Mouse (Mus musculus) heart, postnatal 0 days (tissue): ENCODE measurements around the gene Klhl9. TPM values are rescaled to one million over a fixed set of nuclear protein-coding genes. Genes with fewer than 3 reads are reported as not detected.

Experiments
- ATAC-seq: fragments of 200-750 bp; cut with Nextera tagmentation; 2 replicates; pipeline ENCODE4 v1.8.0; 2017; ENCODE audit warnings: low read depth, moderate number of reproducible peaks, moderate library complexity; ENCODE audit not compliant: insufficient read depth
- DNase-seq: peaks from one replicate; pipeline ENCODE4 v3.0.0-alpha.2; 2016; ENCODE audit warnings: low spot score
- H3K27ac ChIP-seq: fragments of 300-500 bp; sonication (generic); 2 replicates; pipeline ENCODE4 v1.5.1; 2014; ENCODE audit warnings: low read depth, mild to moderate bottlenecking
- H3K27me3 ChIP-seq: fragments of 300-500 bp; sonication (generic); 2 replicates; pipeline ENCODE4 v1.6.1; 2014; ENCODE audit warnings: low read length, mixed read lengths; ENCODE audit not compliant: control insufficient read depth, insufficient read depth
- H3K36me3 ChIP-seq: fragments of 300-500 bp; sonication (generic); replicated peaks from 2 replicates; pipeline ENCODE4 v1.6.1; 2014; ENCODE audit warnings: low read length, mixed read lengths; ENCODE audit not compliant: control insufficient read depth, insufficient read depth
- H3K4me1 ChIP-seq: fragments of 300-500 bp; sonication (generic); 2 replicates; pipeline ENCODE4 v1.6.1; 2014; ENCODE audit warnings: antibody characterized with exemption; ENCODE audit not compliant: control insufficient read depth, insufficient read depth
- H3K4me2 ChIP-seq: fragments of 300-500 bp; sonication (generic); 2 replicates; pipeline ENCODE4 v1.6.1; 2014; ENCODE audit warnings: low read depth, mild to moderate bottlenecking, low read length, moderate library complexity
- H3K4me3 ChIP-seq: fragments of 300-500 bp; sonication (generic); 2 replicates; pipeline ENCODE4 v1.5.1; 2014; ENCODE audit warnings: low read depth, low read length
- H3K9ac ChIP-seq: fragments of 300-500 bp; sonication (generic); replicated peaks from 2 replicates; pipeline ENCODE4 v1.6.1; 2014; ENCODE audit warnings: low read depth, low read length, mixed read lengths
- H3K9me3 ChIP-seq: fragments of 300-500 bp; sonication (generic); replicated peaks from 2 replicates; pipeline ENCODE4 v1.6.1; 2016; ENCODE audit warnings: low read length; ENCODE audit not compliant: control insufficient read depth
- CTCF ChIP-seq: IDR thresholded peaks from 2 replicates; pipeline ENCODE4 v1.5.1; 2016; ENCODE audit warnings: antibody characterized with exemption, control low read depth, low read depth
- EP300 ChIP-seq: IDR thresholded peaks from 2 replicates; pipeline ENCODE4 v1.6.1; 2016; ENCODE audit warnings: antibody characterized with exemption, low read depth
- WGBS: fragments of 180-500 bp; shearing (Covaris S2); extraction: QIAGEN DNeasy Blood & Tissue Kit; methylation state at CpG from one replicate; pipeline ENCODE4 v1.1.7; 2014; 5-methylcytosine and 5-hydroxymethylcytosine counted together
- polyA plus RNA-seq: library from polyadenylated mRNA; unstranded; fragments of >200 nt; fragmentation: Nextera tagmentation; extraction: Ambion mirVana; gene quantifications from 2 replicates; pipeline ENCODE4 v1.2.1, GENCODE M21; 2015
- total RNA-seq: library from RNA; depleted of rRNA; stranded (reverse); fragments of >200 nt; gene quantifications from 2 replicates; pipeline ENCODE4 v1.2.3, GENCODE M21; 2014; ENCODE audit warnings: low replicate concordance; rRNA removed

The Klhl9 gene
- total and polyA plus RNA-seq, 2 experiments from 2014 or later: 65.9 to 115 TPM

- Histone ChIP-seq H3K4me2 (no peak overlapping the region), H3K9me3 (no peaks in the 10 kb centered on the region), H3K4me3 (no peak overlapping the region), H3K27me3 (no peaks in the 10 kb centered on the region), H3K9ac (no peak overlapping the region), H3K4me1 (no peaks in the 10 kb centered on the region), H3K36me3 (no peaks in the 10 kb centered on the region), H3K27ac (no peak overlapping the region)
- TF ChIP-seq EP300 (no peak), CTCF (no peak)
- DNase-seq (no peak), ATAC-seq (no peak)
- WGBS: 51% methylated on average over 1 of the region's 1 CpGs
Measured at GRCm38 (mm10) chr4:88692537-88692936, 29.7 kb downstream of the Klhl9 start.

- 57% methylated on average over 2 of the region's 2 CpGs for WGBS
Measured at GRCm38 (mm10) chr4:88691259-88691658, 31.0 kb downstream of the Klhl9 start, which contains the start of gene Ifnab. Gene Ifnab (minus strand): TSS chr4:88691359.

GRCm38 (mm10) chr4:88683812-88684211 lies 38.5 kb downstream of the Klhl9 start, which contains the start of gene Ifna2:
Gene Ifna2 (minus strand): TSS chr4:88683912.
- H3K9ac ChIP-seq: no peak within 1 kb of the TSS
- no peaks in the 10 kb centered on the region for H3K4me1 ChIP-seq
- H3K9me3 ChIP-seq: no peaks in the 10 kb centered on the region
- no peaks in the 10 kb centered on the region for H3K27me3 ChIP-seq
- TF ChIP-seq EP300 (no peak), CTCF (no peak)
- H3K27ac ChIP-seq: no peak within 1 kb of the TSS
- no peak within 1 kb of the TSS for H3K4me2 ChIP-seq
- 76% methylated on average over 1 of the region's 1 CpGs for whole genome bisulfite sequencing
- DNase-seq: no peak
- no peak for ATAC-seq
- H3K4me3 ChIP-seq: no peak within 1 kb of the TSS
- H3K36me3 ChIP-seq: no peaks in the 10 kb centered on the region

More at GRCm38 (mm10) chr4:88691259-88691658, 31.0 kb downstream of the Klhl9 start, which contains the start of gene Ifnab:
- Histone ChIP-seq H3K4me1 (no peaks in the 10 kb centered on the region), H3K36me3 (no peaks in the 10 kb centered on the region), H3K9ac (no peak within 1 kb of the TSS), H3K9me3 (no peaks in the 10 kb centered on the region), H3K4me2 (no peak within 1 kb of the TSS), H3K27me3 (no peaks in the 10 kb centered on the region), H3K4me3 (no peak within 1 kb of the TSS), H3K27ac (no peak within 1 kb of the TSS)
- ATAC-seq (no peak), DNase-seq (no peak)
- TF ChIP-seq EP300 (no peak), CTCF (no peak)

GRCm38 (mm10) chr4:88681353-88681752 lies 40.9 kb downstream of the Klhl9 start:
- 27% methylated on average over 3 of the region's 3 CpGs for WGBS
- ATAC-seq (no peak), DNase-seq (no peak)
- H3K9ac ChIP-seq: no peak overlapping the region
- H3K9me3 ChIP-seq: no peaks in the 10 kb centered on the region
- no peaks in the 10 kb centered on the region for H3K36me3 ChIP-seq
- no peak overlapping the region for H3K27ac ChIP-seq
- no peak overlapping the region for H3K4me3 ChIP-seq
- H3K27me3 ChIP-seq: no peaks in the 10 kb centered on the region
- TF ChIP-seq EP300 (no peak), CTCF (no peak)
- no peak overlapping the region for H3K4me2 ChIP-seq
- H3K4me1 ChIP-seq: no peaks in the 10 kb centered on the region

GRCm38 (mm10) chr4:88680362-88680761 lies 41.9 kb downstream of the Klhl9 start:
- H3K9ac ChIP-seq: no peak overlapping the region
- H3K4me2 ChIP-seq: no peak overlapping the region
- H3K4me3 ChIP-seq: no peak overlapping the region
- H3K4me1 ChIP-seq: no peaks in the 10 kb centered on the region
- TF ChIP-seq CTCF (peak; percentile 40), EP300 (no peak)
- no peaks in the 10 kb centered on the region for H3K36me3 ChIP-seq
- no peak overlapping the region for H3K27ac ChIP-seq
- no peaks in the 10 kb centered on the region for H3K27me3 ChIP-seq
- DNase-seq (peak; percentile 15), ATAC-seq (no peak)
- H3K9me3 ChIP-seq: no peaks in the 10 kb centered on the region
- 32% methylated on average over 8 of the region's 8 CpGs for WGBS

GRCm38 (mm10) chr4:88676824-88677223 lies 45.4 kb downstream of the Klhl9 start, which contains the start of gene Ifna16:
Gene Ifna16 (minus strand): TSS chr4:88676924.
- TF ChIP-seq CTCF (no peak), EP300 (no peak)
- no peaks in the 10 kb centered on the region for H3K4me1 ChIP-seq

More at GRCm38 (mm10) chr4:88676824-88677223, 45.4 kb downstream of the Klhl9 start, which contains the start of gene Ifna16:
- no peaks in the 10 kb centered on the region for H3K36me3 ChIP-seq
- H3K4me3 ChIP-seq: no peak within 1 kb of the TSS
- DNase-seq: no peak
- H3K27me3 ChIP-seq: no peaks in the 10 kb centered on the region
- H3K9me3 ChIP-seq: no peaks in the 10 kb centered on the region
- H3K4me2 ChIP-seq: no peak within 1 kb of the TSS
- no peak for ATAC-seq
- no peak within 1 kb of the TSS for H3K9ac ChIP-seq
- no peak within 1 kb of the TSS for H3K27ac ChIP-seq
- 78% methylated on average over 1 of the region's 1 CpGs for WGBS

Other genes starting within 250 kb of the Klhl9 start
Only the 30 nearest of the 32 such genes appear.
- gene Ifna14, start 150.7 kb downstream of the Klhl9 start, total RNA-seq: not detected in 2 replicates
- gene Ifna14, start 150.7 kb downstream of the Klhl9 start, polyA plus RNA-seq: not detected in 2 replicates
- gene Ifna9, start 130.1 kb downstream of the Klhl9 start, total RNA-seq: not detected in 2 replicates
- not detected in 2 replicates for gene Ifna9, start 130.1 kb downstream of the Klhl9 start, polyA plus RNA-seq
- gene Ifna12, start 119.1 kb downstream of the Klhl9 start, total RNA-seq: not detected in 2 replicates
- gene Ifna12, start 119.1 kb downstream of the Klhl9 start, polyA plus RNA-seq: not detected in 2 replicates
- not detected in 2 replicates for gene C87499, start 88.1 kb downstream of the Klhl9 start, total RNA-seq
- not detected in 2 replicates for gene C87499, start 88.1 kb downstream of the Klhl9 start, polyA plus RNA-seq
- gene Ifna13, start 78.0 kb downstream of the Klhl9 start, total RNA-seq: not detected in 2 replicates
- gene Ifna13, start 78.0 kb downstream of the Klhl9 start, polyA plus RNA-seq: not detected in 2 replicates
- gene Ifna16, start 45.5 kb downstream of the Klhl9 start, total RNA-seq: not detected in 2 replicates
- not detected in 2 replicates for gene Ifna16, start 45.5 kb downstream of the Klhl9 start, polyA plus RNA-seq
- not detected in 2 replicates for gene Ifna2, start 38.6 kb downstream of the Klhl9 start, total RNA-seq
- gene Ifna2, start 38.6 kb downstream of the Klhl9 start, polyA plus RNA-seq: not detected in 2 replicates
- not detected in 2 replicates for gene Ifnab, start 31.1 kb downstream of the Klhl9 start, total RNA-seq
- not detected in 2 replicates for gene Ifnab, start 31.1 kb downstream of the Klhl9 start, polyA plus RNA-seq
- 0.69 and 0.81 TPM in 2 replicates for gene Gm26566, start 660 bp downstream of the Klhl9 start, total RNA-seq
- gene Gm26566, start 660 bp downstream of the Klhl9 start, polyA plus RNA-seq: 0.52 and 0.66 TPM in 2 replicates
- not detected in 2 replicates for gene Gm13271, start 32.4 kb upstream of the Klhl9 start, total RNA-seq
- not detected in 2 replicates for gene Gm13271, start 32.4 kb upstream of the Klhl9 start, polyA plus RNA-seq
- gene Gm13283, start 37.7 kb upstream of the Klhl9 start, total RNA-seq: not detected in 2 replicates
- gene Gm13283, start 37.7 kb upstream of the Klhl9 start, polyA plus RNA-seq: 0.25 and 0.46 TPM in 2 replicates
- not detected in 2 replicates for gene Gm13290, start 51.4 kb upstream of the Klhl9 start, total RNA-seq
- gene Gm13290, start 51.4 kb upstream of the Klhl9 start, polyA plus RNA-seq: 0.20 TPM in 1 of 2 replicates, not detected in the other
- gene Gm13289, start 54.5 kb upstream of the Klhl9 start, total RNA-seq: not detected in 2 replicates
- not detected in 2 replicates for gene Gm13289, start 54.5 kb upstream of the Klhl9 start, polyA plus RNA-seq
- gene Gm13272, start 57.4 kb upstream of the Klhl9 start, total RNA-seq: not detected in 2 replicates
- gene Gm13272, start 57.4 kb upstream of the Klhl9 start, polyA plus RNA-seq: not detected in 2 replicates
- not detected in 2 replicates for gene Ifnz, start 59.7 kb upstream of the Klhl9 start, total RNA-seq
- 0.22 and 0.41 TPM in 2 replicates for gene Ifnz, start 59.7 kb upstream of the Klhl9 start, polyA plus RNA-seq
- not detected in 2 replicates for gene Gm13276, start 63.2 kb upstream of the Klhl9 start, total RNA-seq
- not detected in 2 replicates for gene Gm13276, start 63.2 kb upstream of the Klhl9 start, polyA plus RNA-seq
- gene Gm13277, start 66.2 kb upstream of the Klhl9 start, total RNA-seq: not detected in 2 replicates
- gene Gm13277, start 66.2 kb upstream of the Klhl9 start, polyA plus RNA-seq: not detected in 2 replicates
- not detected in 2 replicates for gene Gm13278, start 69.1 kb upstream of the Klhl9 start, total RNA-seq
- not detected in 2 replicates for gene Gm13278, start 69.1 kb upstream of the Klhl9 start, polyA plus RNA-seq
- gene Gm13275, start 72.0 kb upstream of the Klhl9 start, total RNA-seq: not detected in 2 replicates
- not detected in 2 replicates for gene Gm13275, start 72.0 kb upstream of the Klhl9 start, polyA plus RNA-seq
- gene Gm13279, start 74.9 kb upstream of the Klhl9 start, total RNA-seq: not detected in 2 replicates
- not detected in 2 replicates for gene Gm13279, start 74.9 kb upstream of the Klhl9 start, polyA plus RNA-seq
- 0.50 and 0.66 TPM in 2 replicates for gene Gm13285, start 77.2 kb upstream of the Klhl9 start, total RNA-seq
- gene Gm13285, start 77.2 kb upstream of the Klhl9 start, polyA plus RNA-seq: 0.78 and 0.85 TPM in 2 replicates
- gene Gm13287, start 80.8 kb upstream of the Klhl9 start, total RNA-seq: not detected in 2 replicates
- not detected in 2 replicates for gene Gm13287, start 80.8 kb upstream of the Klhl9 start, polyA plus RNA-seq
- not detected in 2 replicates for gene Gm13288, start 83.1 kb upstream of the Klhl9 start, total RNA-seq
- not detected in 2 replicates for gene Gm13288, start 83.1 kb upstream of the Klhl9 start, polyA plus RNA-seq
- gene Ifna7, start 93.8 kb upstream of the Klhl9 start, total RNA-seq: not detected in 2 replicates
- gene Ifna7, start 93.8 kb upstream of the Klhl9 start, polyA plus RNA-seq: not detected in 2 replicates
- gene Ifna11, start 97.5 kb upstream of the Klhl9 start, total RNA-seq: not detected in 2 replicates
- gene Ifna11, start 97.5 kb upstream of the Klhl9 start, polyA plus RNA-seq: not detected in 2 replicates
- gene Ifna6, start 105.0 kb upstream of the Klhl9 start, total RNA-seq: not detected in 2 replicates
- not detected in 2 replicates for gene Ifna6, start 105.0 kb upstream of the Klhl9 start, polyA plus RNA-seq
- not detected in 2 replicates for gene Ifna5, start 113.1 kb upstream of the Klhl9 start, total RNA-seq
- gene Ifna5, start 113.1 kb upstream of the Klhl9 start, polyA plus RNA-seq: not detected in 2 replicates
- gene Ifna4, start 119.4 kb upstream of the Klhl9 start, total RNA-seq: not detected in 2 replicates
- not detected in 2 replicates for gene Ifna4, start 119.4 kb upstream of the Klhl9 start, polyA plus RNA-seq
- not detected in 2 replicates for gene Ifna1, start 127.6 kb upstream of the Klhl9 start, total RNA-seq
- not detected in 2 replicates for gene Ifna1, start 127.6 kb upstream of the Klhl9 start, polyA plus RNA-seq
- gene Ifne, start 157.7 kb upstream of the Klhl9 start, total RNA-seq: not detected in 2 replicates
- not detected in 2 replicates for gene Ifne, start 157.7 kb upstream of the Klhl9 start, polyA plus RNA-seq